Mouse (Mus musculus) kidney, adult 8-10 months (tissue): ENCODE measurements around the gene Bpifb5.
A peak's percentile ranks its signal among the peaks of the same experiment; 100 is the strongest.
"Not testable (repeated sequence)": the region's sequence is repeated elsewhere in the genome, so short reads cannot be mapped to it uniquely, and the experiment has no call there.

Experiments
- DNase-seq, 2 experiments: peaks; one replicate each; pipeline ENCODE4 v3.0.0; 2022

Gene Bpifb5

GRCm38 (mm10) chr2:154223265-154223916 lies at the start of gene Bpifb5:
Bpifb5 (plus strand) TSS chr2:154223742.
- peak in 1 of 2 experiments; percentile 6 for DNase-seq

DNA sequence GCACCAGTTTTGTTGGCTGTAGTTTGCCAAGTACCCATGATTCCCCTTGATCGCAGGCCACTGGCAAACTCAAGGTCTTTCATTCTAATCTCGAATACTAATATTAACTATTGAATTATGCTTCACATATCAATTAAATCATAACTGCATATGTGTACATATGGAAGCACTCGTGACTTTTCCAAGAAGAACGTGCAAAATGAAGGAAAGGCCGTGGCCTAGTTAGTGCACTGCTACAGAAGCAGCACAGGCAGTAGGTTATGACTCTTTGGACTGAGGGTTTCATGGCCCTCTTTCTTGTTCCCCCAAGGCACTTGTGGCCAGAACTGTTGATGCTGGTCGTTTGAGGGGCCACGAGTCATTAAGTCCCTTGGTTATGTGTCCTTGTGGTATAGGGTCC lies 41.6 kb upstream of the Bpifb5 start:
- DNase-seq, result not testable (repeated sequence)

- DNase-seq, result not testable (repeated sequence)
Measured at GRCm38 (mm10) chr2:154183061-154183460, 40.5 kb upstream of the Bpifb5 start.

GRCm38 (mm10) chr2:154185319-154185718 lies 38.2 kb upstream of the Bpifb5 start:
- no peak for DNase-seq

DNA sequence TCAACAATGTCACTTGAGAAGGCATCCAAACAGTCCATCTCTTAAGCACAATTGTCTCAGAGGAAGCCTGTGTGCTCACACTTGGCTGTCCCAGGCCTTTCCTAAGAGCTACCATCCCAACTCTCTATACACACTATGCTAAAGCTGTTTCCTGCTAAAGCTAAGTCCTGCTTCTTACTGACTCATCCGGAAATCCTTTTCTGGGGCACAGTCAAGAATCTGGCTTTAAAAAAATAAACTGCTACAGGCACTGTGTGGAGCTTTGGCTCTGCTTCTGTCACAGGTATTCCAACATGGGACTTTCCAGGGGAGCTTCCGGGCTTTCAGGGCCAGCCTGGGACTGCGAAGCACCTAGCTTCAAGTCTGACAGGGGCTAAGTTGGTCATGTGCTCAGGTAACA lies 37.8 kb upstream of the Bpifb5 start:
- no peak for DNase-seq

DNA sequence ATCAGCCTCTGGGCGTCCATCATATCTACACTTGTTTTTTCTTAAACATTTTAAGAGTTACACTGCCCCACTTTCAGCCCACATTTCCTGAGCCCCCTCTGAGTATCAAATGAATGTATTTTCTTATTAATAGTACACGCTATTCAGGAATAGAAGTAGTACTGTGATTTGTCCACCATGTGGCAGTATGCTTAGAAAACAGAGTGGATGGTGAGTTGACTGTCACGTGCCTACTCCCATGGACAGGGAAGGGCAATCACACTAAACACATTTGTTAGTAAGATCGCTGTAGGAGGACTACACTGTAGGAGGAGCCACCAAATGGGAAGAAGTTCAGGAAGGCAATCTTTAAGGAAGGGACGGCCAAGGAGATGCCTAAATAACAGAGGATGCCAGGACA lies 36.1 kb upstream of the Bpifb5 start:
- DNase-seq, result no peak

GRCm38 (mm10) chr2:154189877-154190434 lies 33.6 kb upstream of the Bpifb5 start:
- DNase-seq, result no peak

DNA sequence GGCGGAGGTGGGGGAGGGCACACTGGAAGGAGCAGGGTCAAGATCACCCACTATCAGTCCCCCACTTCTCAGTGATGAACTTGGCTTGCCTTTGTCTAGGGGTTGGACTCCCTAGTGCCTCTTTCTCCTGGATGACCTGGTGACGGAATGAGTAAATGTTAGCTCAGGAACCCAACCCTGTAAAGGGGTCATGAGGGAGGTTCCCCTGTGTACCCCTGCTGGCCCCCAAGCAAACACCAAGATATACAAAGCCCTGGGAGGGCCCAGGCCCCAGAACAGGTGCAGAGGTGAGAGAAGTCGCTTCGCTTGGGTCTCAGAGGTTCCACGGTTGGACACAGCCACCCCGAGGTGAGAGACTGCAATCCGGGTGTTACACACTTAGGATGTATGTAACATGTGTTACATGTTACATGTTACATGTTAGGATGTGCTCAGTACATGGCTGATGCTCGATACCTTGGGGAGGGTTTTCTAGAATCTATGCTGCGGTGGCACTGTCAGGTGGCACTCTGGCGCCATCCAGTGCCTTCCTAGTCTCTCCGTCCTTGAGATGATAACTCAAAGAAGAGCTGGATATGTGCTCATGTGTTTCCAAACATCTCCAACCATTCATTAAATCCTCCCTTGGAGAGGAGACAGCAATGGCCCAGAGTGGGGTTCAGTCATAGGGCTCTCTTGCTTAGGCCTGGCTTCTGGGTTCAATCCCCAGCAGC lies 32.8 kb upstream of the Bpifb5 start, which contains the start of gene Bpifb1:
Gene Bpifb1, plus strand, starts transcription at position 273 of the 713 bp plus-strand sequence.
- DNase-seq, result no peak

GRCm38 (mm10) chr2:154192141-154192540 lies 31.4 kb upstream of the Bpifb5 start:
- DNase-seq, result no peak

DNA sequence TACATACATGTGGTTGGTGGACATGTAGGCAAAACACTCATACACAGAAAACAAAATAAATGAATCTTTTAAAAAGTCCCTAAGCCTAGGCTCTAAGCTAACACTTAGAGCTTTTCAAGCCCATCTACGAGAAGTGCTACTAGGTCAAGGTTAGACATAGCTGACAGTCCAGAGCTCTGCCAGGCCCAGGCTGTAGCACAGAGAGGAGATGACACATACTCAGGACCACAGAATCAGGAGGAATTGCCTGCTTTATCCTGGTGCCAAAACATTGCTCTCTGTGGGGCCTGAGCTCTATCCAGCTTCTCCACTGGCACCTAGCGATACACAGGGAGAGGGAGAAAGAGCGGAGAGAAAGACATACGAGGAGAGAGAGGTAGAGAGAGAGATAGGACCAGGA lies 30.5 kb upstream of the Bpifb5 start:
- no peak for DNase-seq

GRCm38 (mm10) chr2:154193994-154194504 lies 29.5 kb upstream of the Bpifb5 start:
- DNase-seq, result no peak

DNA sequence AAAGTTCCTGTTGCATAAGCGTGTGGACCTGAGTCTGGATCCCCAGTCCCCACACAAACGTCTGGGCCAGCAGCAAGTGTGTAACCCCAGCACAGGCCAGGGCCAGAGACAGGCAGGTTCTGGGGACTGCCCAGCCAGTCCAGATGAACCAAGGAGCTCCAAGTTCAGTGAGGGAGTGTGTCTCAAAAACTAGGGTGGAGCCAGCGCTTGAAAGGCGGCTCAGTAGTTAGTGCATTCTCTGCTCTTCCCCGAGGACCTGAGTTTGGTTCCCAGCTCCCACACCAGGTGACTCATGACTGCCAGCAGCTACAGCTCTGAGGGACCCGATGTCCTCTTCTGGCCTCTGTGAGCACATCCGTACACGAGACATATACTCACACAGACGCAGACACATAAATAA lies 26.5 kb upstream of the Bpifb5 start:
- no peak for DNase-seq

DNA sequence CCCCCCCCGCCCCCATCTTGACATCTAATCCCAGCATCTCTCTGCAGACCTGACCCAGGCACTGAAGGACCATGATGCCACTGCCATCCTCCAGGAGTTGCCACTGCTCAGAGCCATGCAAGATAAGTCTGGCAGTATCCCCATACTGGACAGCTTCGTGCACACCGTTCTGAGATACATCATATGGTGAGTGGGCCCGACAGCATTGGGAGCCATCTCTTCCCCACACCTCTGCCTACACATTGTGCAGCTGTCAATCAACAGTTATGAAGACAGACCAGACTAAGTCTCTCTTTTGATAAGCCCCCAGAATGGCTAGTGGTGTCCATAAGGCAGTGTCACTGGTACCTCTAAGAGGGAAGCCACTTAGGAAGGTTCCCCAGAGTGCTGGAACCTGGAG lies 18.9 kb upstream of the Bpifb5 start:
- DNase-seq, result no peak

- peak in 1 of 2 experiments; percentile 22 for DNase-seq
Measured at GRCm38 (mm10) chr2:154206908-154207307, 16.6 kb upstream of the Bpifb5 start.

DNA sequence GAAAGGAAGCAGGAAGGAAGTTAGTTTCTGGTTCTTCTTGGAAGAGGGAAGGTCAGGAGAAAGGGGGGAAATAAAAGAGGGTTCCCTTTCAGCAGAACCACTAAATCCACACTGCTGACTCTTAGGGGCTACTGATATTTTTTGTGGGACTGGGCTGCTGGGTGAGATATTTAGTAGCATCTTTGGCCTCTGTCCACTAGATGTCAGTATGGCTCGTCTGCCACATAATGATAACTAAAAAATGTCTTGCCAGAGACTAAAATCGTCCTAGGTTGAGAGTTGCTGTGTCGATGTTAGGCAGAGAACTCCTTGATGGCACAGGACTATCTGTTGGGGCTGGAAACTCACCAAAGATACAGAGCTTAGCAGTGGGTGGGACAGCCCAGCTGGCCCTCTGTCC lies 14.4 kb upstream of the Bpifb5 start:
- DNase-seq, result no peak

DNA sequence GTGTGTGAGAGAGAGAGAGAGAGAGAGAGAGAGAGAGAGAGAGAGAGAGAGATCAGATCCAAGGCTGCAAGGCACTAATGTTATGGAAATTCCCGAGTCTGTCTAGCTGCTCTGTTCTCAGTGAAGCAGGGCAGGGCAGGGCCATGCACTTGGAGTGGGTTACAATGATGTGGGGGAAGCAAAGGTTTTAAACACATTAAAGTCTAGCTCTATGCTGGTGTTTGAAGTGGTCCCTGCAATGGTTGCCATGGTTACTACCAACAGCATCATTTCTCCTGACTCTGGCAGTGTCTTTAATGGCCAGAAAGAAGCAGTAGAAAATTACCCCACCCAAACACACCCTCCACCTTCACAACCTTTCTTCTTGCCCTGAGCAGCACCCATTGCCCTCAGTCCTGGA lies 12.4 kb upstream of the Bpifb5 start:
- DNase-seq, result no peak

- no peak for DNase-seq
Measured at GRCm38 (mm10) chr2:154211881-154212280, 11.7 kb upstream of the Bpifb5 start.

DNA sequence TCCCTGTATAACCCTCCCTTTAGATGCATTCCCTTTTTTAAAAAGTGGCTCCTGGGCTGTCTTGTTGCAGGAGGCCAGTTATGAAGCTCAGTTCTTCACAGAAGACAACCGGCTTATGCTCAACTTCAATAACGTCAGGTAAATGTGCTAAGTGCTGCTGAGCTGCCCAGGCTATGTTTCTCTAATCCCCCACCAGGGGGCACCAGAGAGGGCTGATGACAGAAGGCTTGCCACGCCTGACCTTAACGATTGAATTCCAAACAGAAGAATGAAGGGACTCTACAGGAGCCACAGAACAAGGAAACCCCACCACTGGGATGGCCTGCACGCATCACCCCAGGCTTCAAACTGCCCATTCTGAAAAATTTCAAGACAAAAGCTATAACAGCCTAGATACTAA lies 8.4 kb upstream of the Bpifb5 start:
- peak; percentile 48 to 67 for DNase-seq

GRCm38 (mm10) chr2:154219950-154220349 lies 3.6 kb upstream of the Bpifb5 start:
- DNase-seq, result no peak

DNA sequence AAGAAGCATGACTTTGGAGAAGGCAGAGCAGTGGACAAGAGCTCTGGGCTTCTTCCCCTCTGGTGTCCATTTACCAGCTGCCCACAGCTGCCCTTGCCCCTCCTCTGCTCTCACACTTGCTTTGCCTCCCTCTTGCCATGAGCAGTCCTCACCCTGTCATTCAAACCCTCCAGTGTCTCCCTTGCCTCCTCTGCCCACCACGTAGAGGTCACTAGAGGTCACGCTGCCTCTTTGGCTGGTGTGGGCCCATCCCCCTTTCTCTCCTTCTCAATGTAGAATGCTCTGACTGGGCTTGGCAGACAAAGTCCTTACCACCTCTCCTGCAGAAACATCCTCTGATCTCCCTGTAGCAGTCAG lies 353 bp downstream of the Bpifb5 start:
- DNase-seq, result no peak

GRCm38 (mm10) chr2:154226991-154227390 lies 3.4 kb downstream of the Bpifb5 start:
- DNase-seq, result no peak

DNA sequence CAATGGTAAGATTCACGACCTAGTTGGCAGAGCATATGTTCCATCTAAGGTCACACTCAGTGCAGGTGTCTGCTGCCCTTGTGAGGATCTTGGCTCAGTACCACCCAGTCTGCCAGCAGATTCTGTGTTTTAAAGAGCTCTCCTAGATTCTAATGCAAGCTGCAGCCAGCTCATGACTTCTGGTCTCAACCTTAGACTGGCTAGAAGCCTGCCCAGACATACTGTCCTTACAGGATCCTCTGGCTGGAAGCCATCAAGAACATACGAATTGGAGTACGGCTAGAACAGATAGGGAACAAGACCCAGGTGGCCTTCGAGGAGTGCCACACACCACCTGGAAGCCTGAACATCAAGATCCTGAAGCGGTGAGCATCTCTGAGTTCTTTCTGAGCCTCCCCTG lies 4.3 kb downstream of the Bpifb5 start:
- DNase-seq, result no peak

- DNase-seq, result no peak
Measured at GRCm38 (mm10) chr2:154233426-154233825, 9.9 kb downstream of the Bpifb5 start.

- no peak for DNase-seq
Measured at GRCm38 (mm10) chr2:154240771-154241170, 17.2 kb downstream of the Bpifb5 start.
